Mouse (Mus musculus) frontal cortex, postnatal 14 days (tissue): Measurements from ENCODE around the gene Ptger2.
A peak's percentile ranks its signal among the peaks of the same experiment; 100 is the strongest.
"Not testable (repeated sequence)": the region's sequence is repeated elsewhere in the genome, so short reads cannot be mapped to it uniquely, and the experiment has no call there.

ENCODE experiments used
- DNase-seq, 2 experiments: peaks; one replicate each; pipeline ENCODE4 v3.0.0; 2022; ENCODE audit warnings: low spot score in 2 of 2

The Ptger2 gene

GRCm38 (mm10) chr14:44987674-44988355, at the start of gene Ptger2:
Gene Ptger2, plus strand, starts transcription at chr14:44988195.
- DNase-seq: not testable (repeated sequence)

- no peak for DNase-seq
Measured at GRCm38 (mm10) chr14:44960746-44961145, 27.2 kb upstream of the Ptger2 start.

GRCm38 (mm10) chr14:44977278-44977677, 10.7 kb upstream of the Ptger2 start:
- DNase-seq: peak; percentile 20 to 71

GRCm38 (mm10) chr14:44979887-44980286, 8.1 kb upstream of the Ptger2 start:
- DNase-seq: no peak

GRCm38 (mm10) chr14:44981490-44981889, 6.5 kb upstream of the Ptger2 start:
- DNase-seq: no peak

GRCm38 (mm10) chr14:44984106-44984505, 3.9 kb upstream of the Ptger2 start:
- no peak for DNase-seq

GRCm38 (mm10) chr14:44986248-44986647, 1.7 kb upstream of the Ptger2 start:
- no peak for DNase-seq

- DNase-seq: no peak
Measured at GRCm38 (mm10) chr14:44988456-44989016, 541 bp downstream of the Ptger2 start.

GRCm38 (mm10) chr14:44989017-44989721, 1.2 kb downstream of the Ptger2 start:
- DNase-seq: no peak

- DNase-seq: no peak
Measured at GRCm38 (mm10) chr14:44989751-44990150, 1.8 kb downstream of the Ptger2 start.

- no peak for DNase-seq
Measured at GRCm38 (mm10) chr14:44994337-44994736, 6.3 kb downstream of the Ptger2 start.

- no peak for DNase-seq
Measured at GRCm38 (mm10) chr14:45000086-45000769, 12.2 kb downstream of the Ptger2 start.

GRCm38 (mm10) chr14:45005698-45006283, 17.8 kb downstream of the Ptger2 start:
- no peak for DNase-seq

GRCm38 (mm10) chr14:45009242-45009641, 21.2 kb downstream of the Ptger2 start:
- DNase-seq: no peak

- DNase-seq: no peak
Measured at GRCm38 (mm10) chr14:45011260-45011659, 23.3 kb downstream of the Ptger2 start.

- DNase-seq: no peak
Measured at GRCm38 (mm10) chr14:45011671-45012070, 23.7 kb downstream of the Ptger2 start.

GRCm38 (mm10) chr14:45021551-45021950, 33.6 kb downstream of the Ptger2 start:
- DNase-seq: no peak

GRCm38 (mm10) chr14:45034293-45034692, 46.3 kb downstream of the Ptger2 start:
- DNase-seq: no peak

- DNase-seq: no peak
Measured at GRCm38 (mm10) chr14:45036579-45036978, 48.6 kb downstream of the Ptger2 start.

- no peak for DNase-seq
Measured at GRCm38 (mm10) chr14:45038052-45038451, 50.1 kb downstream of the Ptger2 start.

- DNase-seq: no peak
Measured at GRCm38 (mm10) chr14:45040851-45041475, 53.0 kb downstream of the Ptger2 start.

GRCm38 (mm10) chr14:45048128-45048527, 60.1 kb downstream of the Ptger2 start:
- DNase-seq: no peak
